Comparison of ENCODE assay signal across 13 mouse cellular contexts in genomic region chr19:58125010-58125409, GRCm38 (mm10).
"Had no signal": no experiment of that assay in that cellular context is flagged by ENCODE, and none has a peak within 500 bp of the region (broad histone marks: within the 10 kb centered on the region; RNA-seq: fewer than 3 reads in every experiment).

No protein-coding gene starts in this region.

- H3K27ac ChIP-seq: hindbrain, postnatal 0 days; liver, embryonic 15.5 days; midbrain, embryonic 13.5 days; stomach, embryonic 15.5 days had no signal

- H3K27me3 ChIP-seq: liver, embryonic 15.5 days; midbrain, embryonic 13.5 days; stomach, embryonic 15.5 days had no signal

- H3K4me1 ChIP-seq: liver, embryonic 15.5 days had no signal

- H3K36me3 ChIP-seq: liver, embryonic 15.5 days; midbrain, embryonic 13.5 days; stomach, embryonic 15.5 days had no signal

- H3K9ac ChIP-seq: liver, embryonic 15.5 days; midbrain, embryonic 13.5 days; stomach, embryonic 15.5 days had no signal

- ATAC-seq: hindbrain, postnatal 0 days; intestine, embryonic 16.5 days; lung, postnatal 0 days; midbrain, embryonic 13.5 days had no signal

- H3K4me3 ChIP-seq: liver, embryonic 15.5 days; midbrain, embryonic 13.5 days; stomach, embryonic 15.5 days had no signal

- DNase-seq: kidney, postnatal 10 days; lung, adult 2 months; lung, postnatal 36 days; retina, postnatal 1 day; thymus, adult 2 months; thymus, postnatal 25 days had no signal

- H3K9me3 ChIP-seq: liver, embryonic 15.5 days; midbrain, embryonic 13.5 days; stomach, embryonic 15.5 days had no signal

- H3K4me2 ChIP-seq: liver, embryonic 11.5 days; liver, embryonic 15.5 days; midbrain, embryonic 13.5 days; stomach, embryonic 15.5 days had no signal
